Mouse (Mus musculus) midbrain, embryonic 11.5 days (tissue): ENCODE measurements around the gene Prnp. TPM values are rescaled to one million over a fixed set of nuclear protein-coding genes. Genes with fewer than 3 reads are reported as not detected.

Source experiments
- ATAC-seq: fragments of 200-750 bp; cut with Nextera tagmentation; 2 replicates; pipeline ENCODE4 v1.8.0; 2017; ENCODE audit warnings: moderate TSS enrichment, moderate library complexity; ENCODE audit not compliant: low FRiP score
- DNase-seq: peaks from one replicate; pipeline ENCODE4 v3.0.0; 2015; ENCODE audit warnings: low spot score; ENCODE audit errors: missing footprints
- H3K27ac ChIP-seq: fragments of 300-500 bp; sonication (generic); 2 replicates; pipeline ENCODE4 v1.5.1; 2014; ENCODE audit warnings: low read depth, low read length
- H3K27me3 ChIP-seq: fragments of 300-500 bp; sonication (generic); 2 replicates; pipeline ENCODE4 v1.6.1; 2014; ENCODE audit warnings: mild to moderate bottlenecking, low read length, moderate library complexity, mixed read lengths; ENCODE audit not compliant: control insufficient read depth, insufficient read depth
- H3K36me3 ChIP-seq: fragments of 300-500 bp; sonication (generic); 2 replicates; pipeline ENCODE4 v1.6.1; 2014; ENCODE audit warnings: mild to moderate bottlenecking, low read length, moderate library complexity, mixed read lengths; ENCODE audit not compliant: control insufficient read depth, insufficient read depth
- H3K4me1 ChIP-seq: fragments of 300-500 bp; sonication (generic); 2 replicates; pipeline ENCODE4 v1.6.1; 2014; ENCODE audit warnings: low read length; ENCODE audit not compliant: control insufficient read depth, insufficient read depth
- H3K4me2 ChIP-seq: fragments of 300-500 bp; sonication (generic); 2 replicates; pipeline ENCODE4 v1.6.1; 2014; ENCODE audit warnings: mild to moderate bottlenecking, moderate library complexity
- H3K4me3 ChIP-seq: fragments of 300-500 bp; sonication (generic); 2 replicates; pipeline ENCODE4 v1.5.1; 2014; ENCODE audit warnings: low read depth, low read length
- H3K9ac ChIP-seq: fragments of 300-500 bp; sonication (generic); 2 replicates; pipeline ENCODE4 v1.6.1; 2014; ENCODE audit warnings: low read length
- H3K9me3 ChIP-seq: fragments of 300-500 bp; sonication (generic); 2 replicates; pipeline ENCODE4 v1.6.1; 2016; ENCODE audit warnings: low read length; ENCODE audit not compliant: control insufficient read depth
- WGBS: fragments of 180-500 bp; shearing (Covaris S2); extraction: QIAGEN DNeasy Blood & Tissue Kit; methylation state at CpG from one replicate; pipeline ENCODE4 v1.1.7; 2014; 5-methylcytosine and 5-hydroxymethylcytosine counted together
- polyA plus RNA-seq: library from polyadenylated mRNA; unstranded; fragments of >200 nt; fragmentation: Nextera tagmentation; extraction: Ambion mirVana; gene quantifications from 2 replicates; pipeline ENCODE4 v1.2.1, GENCODE M21; 2014

Gene Prnp
- polyA plus RNA-seq, 1 experiment from 2014 or later: 27.2 TPM

DNA sequence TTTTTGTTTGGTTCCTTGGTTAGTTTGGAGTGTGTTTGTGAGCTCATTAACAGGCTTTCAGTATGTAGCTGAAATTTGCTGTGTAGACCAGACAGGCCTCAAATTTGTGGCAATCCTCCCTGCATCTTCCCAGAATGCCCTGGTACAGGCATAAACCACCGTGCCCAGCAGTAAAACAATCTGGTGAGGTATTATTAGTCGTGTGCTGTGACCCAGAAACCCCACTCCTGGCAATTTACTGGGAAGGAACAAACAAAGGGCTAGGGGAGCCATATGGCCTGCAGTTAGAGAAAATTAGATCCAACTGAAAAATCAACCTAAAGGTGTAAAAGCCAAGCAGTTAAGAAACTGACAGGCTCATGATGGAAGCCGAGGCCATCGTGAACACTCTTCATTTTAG, 1.6 kb downstream of the Prnp start:
- ATAC-seq: no peak
- Histone ChIP-seq H3K9ac (no peak overlapping the region), H3K36me3 (no peaks in the 10 kb centered on the region), H3K4me2 (no peak overlapping the region), H3K4me3 (no peak overlapping the region), H3K9me3 (no peaks in the 10 kb centered on the region), H3K4me1 (0 out of 2 replicates have a peak, but pooled peaks cover 2% of the 10 kb centered on the region), H3K27me3 (peaks cover 3% of the 10 kb centered on the region; the same call in 1 of the 2 replicates), H3K27ac (no peak overlapping the region)
- no peak for DNase-seq
- 54% methylated on average over 4 of the region's 4 CpGs for WGBS

DNA sequence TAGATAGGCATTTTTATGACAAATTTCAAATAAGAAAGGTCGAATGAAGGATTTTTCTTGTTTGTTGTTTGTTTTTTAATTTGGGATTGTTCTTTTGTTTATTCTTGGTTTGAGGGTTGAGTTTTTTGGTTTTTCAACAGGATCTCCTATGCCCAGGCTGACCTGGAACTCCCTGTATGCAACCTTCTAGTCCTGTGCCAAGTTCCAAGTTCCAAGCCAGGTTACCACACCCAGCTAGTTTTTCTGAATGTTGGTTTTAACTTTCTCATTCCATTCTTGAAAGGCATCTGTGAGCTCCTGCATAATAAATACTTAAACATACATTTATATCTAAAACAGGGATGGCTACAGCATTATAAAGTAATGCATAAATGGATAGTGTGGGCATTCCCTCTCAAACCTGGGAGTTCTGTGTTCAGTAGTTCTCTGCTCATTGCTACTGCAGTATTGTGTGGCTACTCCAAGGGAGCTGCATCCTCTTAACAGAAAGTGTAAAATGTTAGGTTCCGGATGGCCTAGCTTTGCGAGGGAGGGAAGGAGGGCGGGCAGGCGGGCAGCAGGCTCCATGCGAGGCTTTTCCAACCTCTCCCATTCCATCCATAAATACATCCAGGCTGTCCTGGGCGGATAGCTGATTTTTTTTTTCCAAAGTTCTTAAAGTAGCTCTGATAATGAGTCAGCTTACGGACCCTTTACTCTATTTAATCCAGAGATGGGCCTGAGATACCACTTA, 3.0 kb downstream of the Prnp start:
- H3K27me3 ChIP-seq: peaks cover 3% of the 10 kb centered on the region; the same call in 1 of the 2 replicates
- H3K9ac ChIP-seq: no peak overlapping the region
- DNase-seq (peak; percentile 69), ATAC-seq (no peak)
- no peaks in the 10 kb centered on the region for H3K9me3 ChIP-seq
- H3K4me3 ChIP-seq: no peak overlapping the region
- no peaks in the 10 kb centered on the region for H3K36me3 ChIP-seq
- 0 out of 2 replicates have a peak, but pooled peaks cover 2% of the 10 kb centered on the region for H3K4me1 ChIP-seq
- H3K4me2 ChIP-seq: no peak overlapping the region
- WGBS: 84% methylated on average over 8 of the region's 8 CpGs
- H3K27ac ChIP-seq: no peak overlapping the region

GRCm38 (mm10) chr2:131932275-131932902, 22.7 kb downstream of the Prnp start:
- Histone ChIP-seq H3K4me1 (no peaks in the 10 kb centered on the region), H3K9me3 (no peaks in the 10 kb centered on the region), H3K4me2 (no peak overlapping the region), H3K27ac (no peak overlapping the region), H3K4me3 (no peak overlapping the region), H3K36me3 (no peaks in the 10 kb centered on the region; the same call in 1 of the 2 replicates), H3K9ac (no peak overlapping the region), H3K27me3 (no peaks in the 10 kb centered on the region)
- DNase-seq (peak; percentile 31), ATAC-seq (no peak)
- WGBS: 72% methylated on average over 7 of the region's 7 CpGs

- WGBS: 31% methylated on average over 6 of the region's 6 CpGs
- Histone ChIP-seq H3K4me3 (no peak overlapping the region), H3K36me3 (no peaks in the 10 kb centered on the region; the same call in 1 of the 2 replicates), H3K9ac (no peak overlapping the region), H3K27ac (no peak overlapping the region), H3K4me1 (no peaks in the 10 kb centered on the region), H3K4me2 (no peak overlapping the region), H3K9me3 (no peaks in the 10 kb centered on the region), H3K27me3 (no peaks in the 10 kb centered on the region)
- peak; percentile 72 for DNase-seq
- ATAC-seq: no peak
Measured at GRCm38 (mm10) chr2:131933013-131933412, 23.3 kb downstream of the Prnp start.

GRCm38 (mm10) chr2:131933598-131933997, 23.9 kb downstream of the Prnp start:
- no peaks in the 10 kb centered on the region for H3K9me3 ChIP-seq
- H3K9ac ChIP-seq: no peak overlapping the region
- no peak overlapping the region for H3K4me3 ChIP-seq
- no peaks in the 10 kb centered on the region for H3K27me3 ChIP-seq
- H3K4me1 ChIP-seq: no peaks in the 10 kb centered on the region
- WGBS: 49% methylated on average over 3 of the region's 3 CpGs
- no peaks in the 10 kb centered on the region; the same call in 1 of the 2 replicates for H3K36me3 ChIP-seq
- H3K27ac ChIP-seq: no peak overlapping the region
- no peak overlapping the region for H3K4me2 ChIP-seq
- DNase-seq (peak; percentile 71), ATAC-seq (no peak)

DNA sequence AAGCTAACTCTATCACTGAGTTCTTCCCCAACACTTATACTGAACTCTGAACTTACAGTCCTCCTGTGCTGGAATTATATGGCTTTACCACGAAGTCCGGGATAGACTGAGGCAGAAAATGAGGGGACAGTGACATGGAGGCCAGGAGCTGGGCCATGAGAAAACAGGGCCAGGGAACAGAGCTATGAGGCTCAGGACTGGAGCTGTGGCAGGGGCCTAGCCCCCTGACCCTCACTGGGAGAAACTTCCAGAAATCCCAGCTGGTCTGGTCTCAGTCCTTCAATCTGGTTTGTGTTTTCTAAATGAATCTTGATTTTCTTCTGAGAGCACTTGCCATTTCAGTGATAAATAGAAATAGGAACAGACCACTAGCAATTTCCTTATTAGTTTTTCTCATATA, 24.5 kb downstream of the Prnp start:
- DNase-seq (peak; percentile 56), ATAC-seq (no peak)
- Histone ChIP-seq H3K27me3 (no peaks in the 10 kb centered on the region), H3K4me1 (no peaks in the 10 kb centered on the region), H3K9me3 (no peaks in the 10 kb centered on the region), H3K36me3 (no peaks in the 10 kb centered on the region; the same call in 1 of the 2 replicates), H3K4me3 (no peak overlapping the region), H3K4me2 (no peak overlapping the region), H3K9ac (no peak overlapping the region), H3K27ac (no peak overlapping the region)
- WGBS: 91% methylated on average over 2 of the region's 2 CpGs

DNA sequence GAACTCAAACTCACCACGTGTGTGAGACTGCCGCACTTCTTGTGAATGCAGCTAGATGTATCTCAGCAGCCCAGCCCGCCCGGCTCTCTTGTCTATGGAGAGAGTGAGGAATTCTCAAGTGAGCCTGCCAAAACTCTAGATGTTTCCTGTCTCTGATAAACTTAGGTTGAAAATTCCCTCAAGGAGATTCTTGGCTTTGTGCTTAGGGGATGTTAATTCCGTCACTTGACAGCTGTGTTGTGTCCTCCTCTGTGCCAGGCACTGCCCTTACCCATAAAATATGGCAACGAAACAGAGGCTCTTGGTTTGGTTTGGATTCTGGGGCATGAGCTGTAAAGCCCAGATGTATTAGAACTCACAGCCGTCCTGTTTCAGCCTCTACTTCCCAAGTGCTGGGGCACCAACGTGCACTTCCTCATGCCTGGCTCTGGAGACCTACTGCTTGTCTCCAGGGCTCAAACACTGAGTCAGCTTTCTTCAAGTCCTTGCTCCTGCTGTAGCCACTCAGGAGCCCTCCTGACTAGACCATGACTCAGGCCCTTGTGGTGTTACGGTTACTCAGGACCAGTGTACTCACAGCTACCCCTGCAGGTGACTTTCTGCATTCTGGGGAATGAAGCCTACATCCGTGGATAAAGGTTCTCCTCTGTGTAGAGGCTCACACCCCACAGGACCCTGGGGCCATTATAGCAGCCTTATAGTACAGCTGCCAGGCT, 25.8 kb downstream of the Prnp start:
- no peak overlapping the region for H3K9ac ChIP-seq
- no peaks in the 10 kb centered on the region for H3K9me3 ChIP-seq
- no peaks in the 10 kb centered on the region for H3K4me1 ChIP-seq
- 87% methylated on average over 10 of the region's 10 CpGs for WGBS
- ATAC-seq (no peak), DNase-seq (peak; percentile 68)
- H3K4me3 ChIP-seq: no peak overlapping the region
- no peaks in the 10 kb centered on the region for H3K27me3 ChIP-seq
- H3K27ac ChIP-seq: no peak overlapping the region
- H3K4me2 ChIP-seq: no peak overlapping the region
- no peaks in the 10 kb centered on the region; the same call in 1 of the 2 replicates for H3K36me3 ChIP-seq

GRCm38 (mm10) chr2:131936410-131936809, 26.7 kb downstream of the Prnp start:
- peak; percentile 23 for DNase-seq
- WGBS: over 99% methylated on average over 10 of the region's 10 CpGs
- H3K27me3 ChIP-seq: no peaks in the 10 kb centered on the region
- no peaks in the 10 kb centered on the region; the same call in 1 of the 2 replicates for H3K36me3 ChIP-seq
- H3K9ac ChIP-seq: no peak overlapping the region
- no peaks in the 10 kb centered on the region for H3K9me3 ChIP-seq
- no peak overlapping the region for H3K27ac ChIP-seq
- H3K4me3 ChIP-seq: no peak overlapping the region
- no peaks in the 10 kb centered on the region for H3K4me1 ChIP-seq
- ATAC-seq: no peak
- no peak overlapping the region for H3K4me2 ChIP-seq
